Mouse (Mus musculus) layer of hippocampus, adult 9-10 months (tissue): ENCODE measurements around the gene Fgf18.

Source experiments
- DNase-seq: peaks from one replicate; pipeline ENCODE4 v3.0.0; 2022; ENCODE audit warnings: low spot score

Fgf18 gene

GRCm38 (mm10) chr11:33070520-33070919 lies 76.7 kb downstream of the Fgf18 start:
- DNase-seq = peak; percentile 11
